Mouse (Mus musculus): ENCODE measurements around the gene Strbp. TPM values are rescaled to one million over a fixed set of nuclear protein-coding genes. Genes with fewer than 3 reads are reported as not detected.

Gene Strbp
- polyA plus RNA-seq, 1 experiment from 2014 or later = 38.1 TPM

DNA sequence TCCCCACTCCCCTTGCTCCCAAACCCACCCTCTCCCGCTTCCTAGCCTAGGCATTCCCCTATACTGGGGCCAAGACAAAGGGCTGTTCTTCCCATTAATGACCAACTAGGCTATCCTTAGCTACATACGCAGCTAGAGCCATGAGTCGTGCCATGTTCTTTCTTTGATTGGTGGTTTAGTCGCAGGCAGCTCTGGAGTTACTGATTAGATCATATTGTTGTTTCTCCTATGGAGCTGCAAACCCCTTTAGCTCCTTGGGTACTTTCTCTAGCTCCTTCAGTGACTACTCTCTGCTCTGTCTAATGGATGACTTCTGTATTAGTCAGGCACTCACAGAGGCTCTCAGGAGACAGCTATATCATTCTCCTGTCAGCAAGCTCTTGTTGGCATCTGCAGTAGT lies 206.3 kb downstream of the Strbp start:
- 95% methylated on average over 4 of the region's 4 CpGs for WGBS
- peaks cover 51% of the 10 kb centered on the region for H3K36me3 ChIP-seq (ENCODE audit: control insufficient read depth, insufficient read depth, low read length)
- H3K4me1 ChIP-seq (ENCODE audit: control insufficient read depth, insufficient read depth, low read length) = no peaks in the 10 kb centered on the region
- H3K4me2 ChIP-seq (ENCODE audit: low read depth, low read length) = no peak overlapping the region
- H3K9me3 ChIP-seq (ENCODE audit: control insufficient read depth, low read length) = no peaks in the 10 kb centered on the region
- no peaks in the 10 kb centered on the region for H3K27me3 ChIP-seq (replicated peaks; ENCODE audit: control insufficient read depth, insufficient read depth, low read length)
- H3K9ac ChIP-seq (ENCODE audit: low read depth, low read length) = no peak overlapping the region
- H3K27ac ChIP-seq (replicated peaks; ENCODE audit: low read depth, low read length) = no peak overlapping the region
- DNase-seq (ENCODE audit: low spot score) = no peak
- H3K4me3 ChIP-seq (ENCODE audit: low read depth, low read length) = no peak overlapping the region
- no peak for ATAC-seq (ENCODE audit: low read depth)

DNA sequence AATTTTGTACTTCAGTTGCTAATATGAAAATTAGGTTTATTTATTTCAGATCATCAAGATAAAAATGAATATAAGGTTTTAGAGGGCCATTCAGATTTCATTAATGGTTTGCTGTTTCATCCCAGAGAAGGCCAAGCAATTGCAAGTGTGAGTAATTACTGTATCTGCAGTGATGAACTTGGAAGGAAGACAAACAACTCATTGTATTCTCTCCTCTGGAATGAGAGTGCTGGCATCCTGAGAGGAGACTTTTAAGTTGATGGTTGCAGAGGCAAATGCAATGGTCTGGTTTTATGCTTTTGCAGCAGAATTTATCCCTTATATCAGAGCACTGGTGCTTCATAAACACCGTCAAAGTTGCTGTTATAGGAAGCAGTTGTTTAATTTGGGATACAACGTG lies 214.7 kb downstream of the Strbp start:
- DNase-seq (ENCODE audit: low spot score) (no peak), ATAC-seq (ENCODE audit: low read depth) (no peak)
- Histone ChIP-seq H3K4me1 (ENCODE audit: control insufficient read depth, insufficient read depth, low read length) (no peaks in the 10 kb centered on the region), H3K27ac (replicated peaks; ENCODE audit: low read depth, low read length) (no peak overlapping the region), H3K27me3 (replicated peaks; ENCODE audit: control insufficient read depth, insufficient read depth, low read length) (no peaks in the 10 kb centered on the region), H3K9me3 (ENCODE audit: control insufficient read depth, low read length) (no peaks in the 10 kb centered on the region), H3K4me3 (ENCODE audit: low read depth, low read length) (no peak overlapping the region), H3K9ac (ENCODE audit: low read depth, low read length) (no peak overlapping the region), H3K4me2 (ENCODE audit: low read depth, low read length) (no peak overlapping the region), H3K36me3 (ENCODE audit: control insufficient read depth, insufficient read depth, low read length) (peaks cover 82% of the 10 kb centered on the region)
- WGBS = 87% methylated on average over 2 of the region's 2 CpGs

DNA sequence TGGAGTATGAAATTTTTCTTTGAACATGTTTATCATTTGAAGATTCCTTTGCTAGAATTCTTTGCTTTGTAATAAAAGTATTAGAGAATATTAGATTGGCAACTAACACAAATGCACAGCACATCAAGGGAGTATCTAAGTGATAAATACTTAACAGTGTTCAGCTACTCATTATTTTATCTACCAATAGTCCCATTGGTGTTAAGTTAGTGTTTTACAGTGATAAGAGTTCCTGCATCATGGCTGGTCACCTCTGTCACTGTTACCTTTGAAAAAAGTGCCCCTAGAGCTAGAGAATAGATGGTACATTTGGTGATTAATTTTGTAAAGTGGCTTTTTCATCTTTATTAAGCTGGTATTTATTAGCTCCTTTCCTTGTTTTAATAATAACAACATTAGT lies 217.3 kb downstream of the Strbp start:
- Histone ChIP-seq H3K27ac (replicated peaks; ENCODE audit: low read depth, low read length) (no peak overlapping the region), H3K9ac (ENCODE audit: low read depth, low read length) (no peak overlapping the region), H3K4me2 (ENCODE audit: low read depth, low read length) (no peak overlapping the region), H3K4me3 (ENCODE audit: low read depth, low read length) (no peak overlapping the region), H3K36me3 (ENCODE audit: control insufficient read depth, insufficient read depth, low read length) (peaks cover 79% of the 10 kb centered on the region), H3K4me1 (ENCODE audit: control insufficient read depth, insufficient read depth, low read length) (no peaks in the 10 kb centered on the region), H3K27me3 (replicated peaks; ENCODE audit: control insufficient read depth, insufficient read depth, low read length) (no peaks in the 10 kb centered on the region), H3K9me3 (ENCODE audit: control insufficient read depth, low read length) (no peaks in the 10 kb centered on the region)
- ATAC-seq (ENCODE audit: low read depth) (no peak), DNase-seq (ENCODE audit: low spot score) (no peak)

DNA sequence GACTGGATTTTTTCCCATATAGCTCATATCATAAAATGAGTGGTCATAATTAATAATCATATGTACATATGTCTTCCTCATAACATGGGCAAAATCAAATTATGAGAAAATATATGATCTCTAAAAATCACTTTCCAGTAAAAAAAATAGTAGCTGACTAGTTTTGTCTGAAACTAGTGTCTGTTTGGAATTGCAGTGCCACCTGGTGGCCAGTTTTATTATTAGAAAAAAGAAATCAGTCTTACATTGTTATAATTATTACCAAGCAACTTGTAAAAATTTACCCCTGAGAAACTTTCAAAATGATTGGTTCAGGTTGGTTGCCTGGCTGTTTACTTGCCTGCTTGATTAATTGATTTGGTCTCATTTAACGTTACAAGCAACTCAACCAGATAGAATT lies 218.3 kb downstream of the Strbp start:
- DNase-seq (ENCODE audit: low spot score) = peak; percentile 48
- no peak overlapping the region for H3K27ac ChIP-seq (replicated peaks; ENCODE audit: low read depth, low read length)
- no peak overlapping the region for H3K4me3 ChIP-seq (ENCODE audit: low read depth, low read length)
- ATAC-seq (ENCODE audit: low read depth) = no peak
- 90% methylated on average over 1 of the region's 1 CpGs for WGBS
- H3K27me3 ChIP-seq (replicated peaks; ENCODE audit: control insufficient read depth, insufficient read depth, low read length) = no peaks in the 10 kb centered on the region
- H3K4me1 ChIP-seq (ENCODE audit: control insufficient read depth, insufficient read depth, low read length) = no peaks in the 10 kb centered on the region
- no peaks in the 10 kb centered on the region for H3K9me3 ChIP-seq (ENCODE audit: control insufficient read depth, low read length)
- no peak overlapping the region for H3K9ac ChIP-seq (ENCODE audit: low read depth, low read length)
- H3K4me2 ChIP-seq (ENCODE audit: low read depth, low read length) = no peak overlapping the region
- peaks cover 77% of the 10 kb centered on the region for H3K36me3 ChIP-seq (ENCODE audit: control insufficient read depth, insufficient read depth, low read length)

DNA sequence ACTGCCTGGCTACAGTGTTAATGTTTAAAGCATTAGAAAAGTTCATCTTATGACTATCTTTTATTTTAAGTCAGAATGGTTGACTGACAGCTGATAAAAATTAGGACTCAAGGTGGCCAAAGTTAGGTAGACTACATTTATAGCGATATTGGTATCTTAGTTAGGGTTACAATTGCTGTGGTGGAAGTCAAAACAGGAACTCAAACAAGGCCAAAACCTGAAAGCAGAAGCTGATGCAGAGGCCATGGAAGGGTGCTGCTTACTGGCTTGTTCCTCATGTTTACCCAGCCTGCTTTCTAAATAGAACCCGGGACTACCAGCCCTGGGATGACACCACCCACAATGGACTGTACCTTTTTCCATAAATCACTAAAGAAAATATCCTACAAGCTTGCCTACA lies 219.5 kb downstream of the Strbp start:
- DNase-seq (ENCODE audit: low spot score) = no peak
- no peak overlapping the region for H3K9ac ChIP-seq (ENCODE audit: low read depth, low read length)
- no peak for ATAC-seq (ENCODE audit: low read depth)
- H3K4me1 ChIP-seq (ENCODE audit: control insufficient read depth, insufficient read depth, low read length) = no peaks in the 10 kb centered on the region
- no peak overlapping the region for H3K4me3 ChIP-seq (ENCODE audit: low read depth, low read length)
- H3K27me3 ChIP-seq (replicated peaks; ENCODE audit: control insufficient read depth, insufficient read depth, low read length) = no peaks in the 10 kb centered on the region
- no peaks in the 10 kb centered on the region for H3K9me3 ChIP-seq (ENCODE audit: control insufficient read depth, low read length)
- H3K36me3 ChIP-seq (ENCODE audit: control insufficient read depth, insufficient read depth, low read length) = peaks cover 73% of the 10 kb centered on the region
- WGBS = 93% methylated on average over 2 of the region's 2 CpGs
- H3K4me2 ChIP-seq (ENCODE audit: low read depth, low read length) = no peak overlapping the region
- H3K27ac ChIP-seq (replicated peaks; ENCODE audit: low read depth, low read length) = no peak overlapping the region

DNA sequence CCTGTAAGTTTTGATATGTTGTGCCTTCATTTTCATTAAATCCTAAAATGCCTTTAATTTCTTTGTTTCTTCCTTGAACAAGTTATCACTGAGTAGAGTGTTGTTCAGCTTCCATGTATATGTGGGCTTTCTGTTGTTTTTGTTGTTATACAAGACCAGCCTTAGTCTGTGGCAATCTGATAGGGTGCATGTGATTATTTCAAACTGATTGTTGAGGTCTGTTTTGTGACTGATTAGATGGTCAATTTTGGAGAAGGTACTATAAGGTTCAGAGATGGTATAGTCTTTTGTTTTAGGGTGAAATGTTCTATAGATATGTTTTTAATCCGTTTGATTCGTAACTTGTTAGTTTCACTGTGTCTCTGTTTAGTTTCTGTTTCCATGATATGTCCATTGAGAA lies 223.6 kb downstream of the Strbp start:
- Histone ChIP-seq H3K27ac (replicated peaks; ENCODE audit: low read depth, low read length) (no peak overlapping the region), H3K4me2 (ENCODE audit: low read depth, low read length) (no peak overlapping the region), H3K36me3 (ENCODE audit: control insufficient read depth, insufficient read depth, low read length) (peaks cover 76% of the 10 kb centered on the region), H3K4me3 (ENCODE audit: low read depth, low read length) (no peak overlapping the region), H3K27me3 (replicated peaks; ENCODE audit: control insufficient read depth, insufficient read depth, low read length) (no peaks in the 10 kb centered on the region), H3K9ac (ENCODE audit: low read depth, low read length) (no peak overlapping the region), H3K4me1 (ENCODE audit: control insufficient read depth, insufficient read depth, low read length) (no peaks in the 10 kb centered on the region), H3K9me3 (ENCODE audit: control insufficient read depth, low read length) (peaks cover 4% of the 10 kb centered on the region; the same call in 1 of the 2 replicates)
- no peak for DNase-seq (ENCODE audit: low spot score)
- no peak for ATAC-seq (ENCODE audit: low read depth)
- WGBS = 97% methylated on average over 2 of the region's 2 CpGs

DNA sequence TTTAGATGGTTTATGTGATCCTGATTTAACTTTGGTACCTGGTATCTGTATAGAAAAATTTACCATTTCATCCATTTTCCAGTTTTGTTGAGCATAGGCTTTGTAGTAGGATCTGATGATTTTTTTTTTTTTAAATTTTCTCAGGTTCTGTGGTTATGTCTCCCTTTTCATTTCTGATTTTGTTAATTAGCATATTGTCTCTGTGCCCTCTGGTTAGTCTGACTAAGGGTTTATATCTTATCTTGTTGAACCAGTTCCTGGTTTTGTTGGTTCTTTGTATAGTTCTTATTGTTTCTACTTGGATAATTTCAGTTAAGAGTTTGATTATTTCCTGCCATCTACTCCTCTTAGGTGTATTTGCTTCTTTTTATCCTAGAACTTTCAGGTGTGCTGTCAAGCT lies 224.1 kb downstream of the Strbp start:
- Histone ChIP-seq H3K9ac (ENCODE audit: low read depth, low read length) (no peak overlapping the region), H3K4me2 (ENCODE audit: low read depth, low read length) (no peak overlapping the region), H3K27ac (replicated peaks; ENCODE audit: low read depth, low read length) (no peak overlapping the region), H3K4me1 (ENCODE audit: control insufficient read depth, insufficient read depth, low read length) (no peaks in the 10 kb centered on the region), H3K4me3 (ENCODE audit: low read depth, low read length) (no peak overlapping the region), H3K27me3 (replicated peaks; ENCODE audit: control insufficient read depth, insufficient read depth, low read length) (no peaks in the 10 kb centered on the region), H3K36me3 (ENCODE audit: control insufficient read depth, insufficient read depth, low read length) (peaks cover 73% of the 10 kb centered on the region), H3K9me3 (ENCODE audit: control insufficient read depth, low read length) (peaks cover 4% of the 10 kb centered on the region; the same call in 1 of the 2 replicates)
- DNase-seq (ENCODE audit: low spot score) (no peak), ATAC-seq (ENCODE audit: low read depth) (no peak)

DNA sequence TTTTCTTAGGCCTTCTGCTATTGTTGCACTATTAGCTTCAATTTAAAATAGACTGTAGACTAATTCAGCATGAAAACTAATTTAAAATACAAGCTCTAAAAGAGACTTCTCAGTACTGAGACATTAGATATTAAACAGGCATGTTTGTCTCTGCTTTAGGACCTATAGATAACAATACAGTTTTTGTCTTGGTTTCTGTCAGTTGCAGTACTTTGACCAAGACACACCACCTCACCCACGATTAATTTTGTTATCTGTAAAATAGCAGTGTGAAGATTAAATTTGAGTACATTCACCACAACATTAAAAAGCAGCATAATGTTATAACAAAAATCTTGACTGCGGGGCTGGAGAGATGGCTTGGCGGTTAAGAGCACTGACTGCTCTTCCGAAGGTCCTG lies 237.4 kb downstream of the Strbp start:
- no peaks in the 10 kb centered on the region for H3K9me3 ChIP-seq (ENCODE audit: control insufficient read depth, low read length)
- H3K9ac ChIP-seq (ENCODE audit: low read depth, low read length) = no peak overlapping the region
- ATAC-seq (ENCODE audit: low read depth) (no peak), DNase-seq (ENCODE audit: low spot score) (no peak)
- peaks cover 20% of the 10 kb centered on the region for H3K36me3 ChIP-seq (ENCODE audit: control insufficient read depth, insufficient read depth, low read length)
- H3K27me3 ChIP-seq (replicated peaks; ENCODE audit: control insufficient read depth, insufficient read depth, low read length) = no peaks in the 10 kb centered on the region
- no peak overlapping the region for H3K27ac ChIP-seq (replicated peaks; ENCODE audit: low read depth, low read length)
- no peaks in the 10 kb centered on the region for H3K4me1 ChIP-seq (ENCODE audit: control insufficient read depth, insufficient read depth, low read length)
- H3K4me2 ChIP-seq (ENCODE audit: low read depth, low read length) = no peak overlapping the region
- H3K4me3 ChIP-seq (ENCODE audit: low read depth, low read length) = no peak overlapping the region
- WGBS = 93% methylated on average over 4 of the region's 4 CpGs

DNA sequence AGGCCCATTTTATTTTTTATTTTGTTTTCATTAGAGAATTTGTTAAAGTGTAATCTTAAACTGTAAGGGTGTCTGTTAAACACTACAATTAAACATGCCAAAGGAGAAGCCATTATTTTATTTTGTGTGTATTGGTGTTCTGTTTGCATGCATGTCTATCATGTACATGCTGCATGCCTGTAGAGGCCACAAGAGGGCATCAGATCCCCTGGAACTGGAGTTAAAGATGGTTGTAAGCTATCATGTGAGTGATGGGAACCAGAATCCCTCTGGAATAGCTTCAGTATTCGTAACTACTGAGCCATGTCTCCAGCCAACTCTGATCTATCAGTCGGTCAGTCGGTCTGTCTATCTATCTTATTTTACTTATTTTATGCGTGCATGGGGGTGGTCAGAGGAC lies 243.0 kb downstream of the Strbp start:
- Histone ChIP-seq H3K27ac (replicated peaks; ENCODE audit: low read depth, low read length) (no peak overlapping the region), H3K9ac (ENCODE audit: low read depth, low read length) (no peak overlapping the region), H3K4me3 (ENCODE audit: low read depth, low read length) (no peak overlapping the region), H3K36me3 (ENCODE audit: control insufficient read depth, insufficient read depth, low read length) (no peaks in the 10 kb centered on the region; the same call in 1 of the 2 replicates), H3K27me3 (replicated peaks; ENCODE audit: control insufficient read depth, insufficient read depth, low read length) (no peaks in the 10 kb centered on the region), H3K9me3 (ENCODE audit: control insufficient read depth, low read length) (no peaks in the 10 kb centered on the region), H3K4me1 (ENCODE audit: control insufficient read depth, insufficient read depth, low read length) (no peaks in the 10 kb centered on the region), H3K4me2 (ENCODE audit: low read depth, low read length) (no peak overlapping the region)
- ATAC-seq (ENCODE audit: low read depth) (no peak), DNase-seq (ENCODE audit: low spot score) (no peak)
- WGBS = 96% methylated on average over 4 of the region's 4 CpGs
